Mouse (Mus musculus): ENCODE results near the gene Slc43a2. TPM values are rescaled to one million over a fixed set of nuclear protein-coding genes. Genes with fewer than 3 reads are reported as not detected.
A peak's percentile ranks its signal among the peaks of the same experiment; 100 is the strongest.

The Slc43a2 gene
- total and polyA plus RNA-seq, 3 experiments: 4.9 to 8.4 TPM; not detected in 1

- H3K27ac ChIP-seq (ENCODE audit: control insufficient read depth, low read depth, low read length): no peak overlapping the region
Observed at GRCm38 (mm10) chr11:75526943-75527342, 4.6 kb upstream of the Slc43a2 start.

GRCm38 (mm10) chr11:75529771-75530170 lies 1.7 kb upstream of the Slc43a2 start:
- Histone ChIP-seq H3K79me2 (ENCODE audit: control insufficient read depth, insufficient read depth, low read length, poor library complexity) (peaks cover 10% of the 10 kb centered on the region), H3K9me3 (replicated peaks; ENCODE audit: insufficient read depth, low read length) (no peaks in the 10 kb centered on the region), H3K27ac (ENCODE audit: control insufficient read depth, low read depth, low read length) (no peak overlapping the region), H3K4me3 (ENCODE audit: control insufficient read depth in 1 of 2, insufficient read depth in 1 of 2, low read depth in 2 of 2, low read length in 2 of 2) (no peak overlapping the region), H3K4me1 (ENCODE audit: control insufficient read depth in 1 of 2, insufficient read depth in 2 of 2, low read length in 2 of 2) (peaks cover 3 to 25% of the 10 kb centered on the region in 2 experiments), H3K27me3 (ENCODE audit: control insufficient read depth in 1 of 2, insufficient read depth in 2 of 2, low read length in 2 of 2) (no peaks in the 10 kb centered on the region), H3K9ac (ENCODE audit: control insufficient read depth, low read depth, low read length, poor library complexity, severe bottlenecking) (no peak overlapping the region), H3K36me3 (ENCODE audit: control insufficient read depth in 1 of 2, insufficient read depth in 2 of 2, low read length in 2 of 2) (peaks cover 0 to 20% of the 10 kb centered on the region in 2 experiments; a peak in 2 of 4 replicates)
- DNase-seq (ENCODE audit: low read depth, low spot score): no peak
- TF ChIP-seq MAZ (IDR thresholded peaks at IDR 0.05; ENCODE audit: low read depth, low read length) (no peak; the same call in 1 of the 2 replicates), SMC3 (IDR thresholded peaks at IDR 0.05; ENCODE audit: low read depth, low read length) (no peak), GATA1 (IDR thresholded peaks at IDR 0.05; ENCODE audit: low read depth, low read length) (peak; percentile 59), ZC3H11A (IDR thresholded peaks at IDR 0.05; ENCODE audit: low read depth, low read length) (no peak), CTCF (IDR thresholded peaks at IDR 0.05 in 2 of 3, conservative IDR thresholded peaks at IDR 0.05 in 1 of 3; ENCODE audit: control insufficient read depth in 1 of 3, insufficient read depth in 1 of 3, low read depth in 2 of 3, low read length in 3 of 3, poor library complexity in 1 of 3, severe bottlenecking in 1 of 3) (no peak), EP300 (IDR thresholded peaks at IDR 0.05; ENCODE audit: low read depth in 1 of 2, low read length in 2 of 2) (peak; percentile 42 to 44; a peak in 2 of 4 replicates), ETS1 (IDR thresholded peaks at IDR 0.05; ENCODE audit: low read depth, low read length) (0 out of 2 replicates have a peak, but pooled peaks have one; percentile 17), HCFC1 (IDR thresholded peaks at IDR 0.05; ENCODE audit: low read depth, low read length) (no peak), RCOR1 (IDR thresholded peaks at IDR 0.05; ENCODE audit: low read depth, low read length) (peak; percentile 84), MXI1 (IDR thresholded peaks at IDR 0.05; ENCODE audit: low read depth, low read length) (no peak), E2F4 (IDR thresholded peaks at IDR 0.05; ENCODE audit: borderline replicate concordance, low read depth, low read length) (no peak), NRF1 (IDR thresholded peaks at IDR 0.05; ENCODE audit: insufficient read depth, low read depth, low read length, poor library complexity, severe bottlenecking) (no peak), TAL1 (IDR thresholded peaks at IDR 0.05; ENCODE audit: low read length) (no peak), TBP (IDR thresholded peaks at IDR 0.05; ENCODE audit: low read depth, low read length) (no peak), TCF12 (IDR thresholded peaks at IDR 0.05; ENCODE audit: low read depth, low read length) (peak; percentile 33; the same call in 1 of the 2 replicates), MEF2A (IDR thresholded peaks at IDR 0.05; ENCODE audit: extremely low read depth, insufficient replicate concordance, low read depth, low read length, poor library complexity, severe bottlenecking) (no peak), MYB (IDR thresholded peaks at IDR 0.05; ENCODE audit: low read depth, low read length) (no peak)

More at GRCm38 (mm10) chr11:75526943-75527342, 4.6 kb upstream of the Slc43a2 start:
- DNase-seq (ENCODE audit: low read depth, low spot score): no peak
- Histone ChIP-seq H3K36me3 (ENCODE audit: control insufficient read depth in 1 of 2, insufficient read depth in 2 of 2, low read length in 2 of 2) (peaks cover 0 to 5% of the 10 kb centered on the region in 2 experiments; a peak in 2 of 4 replicates), H3K9me3 (replicated peaks; ENCODE audit: insufficient read depth, low read length) (no peaks in the 10 kb centered on the region), H3K4me1 (ENCODE audit: control insufficient read depth in 1 of 2, insufficient read depth in 2 of 2, low read length in 2 of 2) (peaks cover 0 to 8% of the 10 kb centered on the region in 2 experiments; a peak in 2 of 4 replicates), H3K9ac (ENCODE audit: control insufficient read depth, low read depth, low read length, poor library complexity, severe bottlenecking) (no peak overlapping the region), H3K27me3 (ENCODE audit: control insufficient read depth in 1 of 2, insufficient read depth in 2 of 2, low read length in 2 of 2) (no peaks in the 10 kb centered on the region), H3K4me3 (ENCODE audit: control insufficient read depth in 1 of 2, insufficient read depth in 1 of 2, low read depth in 2 of 2, low read length in 2 of 2) (no peak overlapping the region), H3K79me2 (ENCODE audit: control insufficient read depth, insufficient read depth, low read length, poor library complexity) (peaks cover 5% of the 10 kb centered on the region; the same call in 1 of the 2 replicates)
- TF ChIP-seq POLR2A (IDR thresholded peaks at IDR 0.05; ENCODE audit: control insufficient read depth in 1 of 2, insufficient read depth in 1 of 2, low read depth in 1 of 2, low read length in 2 of 2, poor library complexity in 1 of 2) (no peak), MAZ (IDR thresholded peaks at IDR 0.05; ENCODE audit: low read depth, low read length) (no peak), ZKSCAN1 (IDR thresholded peaks at IDR 0.05; ENCODE audit: low read depth, low read length) (no peak), KAT2A (conservative IDR thresholded peaks at IDR 0.05; ENCODE audit: low read depth, low read length) (no peak), UBTF (IDR thresholded peaks at IDR 0.05; ENCODE audit: borderline replicate concordance, insufficient read depth, low read depth, low read length) (no peak), RAD21 (IDR thresholded peaks at IDR 0.05; ENCODE audit: low read depth, low read length) (no peak), ZMIZ1 (IDR thresholded peaks at IDR 0.05; ENCODE audit: low read depth, low read length) (no peak), ETS1 (IDR thresholded peaks at IDR 0.05; ENCODE audit: low read depth, low read length) (no peak), POLR2AphosphoS5 (IDR thresholded peaks at IDR 0.05; ENCODE audit: borderline replicate concordance, low read depth, low read length) (no peak), SMC3 (IDR thresholded peaks at IDR 0.05; ENCODE audit: low read depth, low read length) (no peak), JUND (IDR thresholded peaks at IDR 0.05; ENCODE audit: low read depth, low read length) (no peak), ELF1 (IDR thresholded peaks at IDR 0.05; ENCODE audit: low read depth, low read length) (no peak), BHLHE40 (IDR thresholded peaks at IDR 0.05; ENCODE audit: borderline replicate concordance, low read depth, low read length) (no peak), MYB (IDR thresholded peaks at IDR 0.05; ENCODE audit: low read depth, low read length) (no peak), GATA1 (IDR thresholded peaks at IDR 0.05; ENCODE audit: low read depth, low read length) (no peak), CTCF (IDR thresholded peaks at IDR 0.05 in 2 of 3, conservative IDR thresholded peaks at IDR 0.05 in 1 of 3; ENCODE audit: control insufficient read depth in 1 of 3, insufficient read depth in 1 of 3, low read depth in 2 of 3, low read length in 3 of 3, poor library complexity in 1 of 3, severe bottlenecking in 1 of 3) (no peak), HCFC1 (IDR thresholded peaks at IDR 0.05; ENCODE audit: low read depth, low read length) (no peak), GABPA (IDR thresholded peaks at IDR 0.05; ENCODE audit: low read depth, low read length) (no peak), MEF2A (IDR thresholded peaks at IDR 0.05; ENCODE audit: extremely low read depth, insufficient replicate concordance, low read depth, low read length, poor library complexity, severe bottlenecking) (no peak)

Measured in MEL (cell line).